Mouse (Mus musculus): ENCODE data around the gene Olfr284.
A peak's percentile ranks its signal among the peaks of the same experiment; 100 is the strongest.

The Olfr284 gene

GRCm38 (mm10) chr15:98340887-98341286, at the start of gene Olfr284:
Olfr284 (minus strand) TSS chr15:98340987.
- no peak for DNase-seq (ENCODE audit: low spot score)

DNA sequence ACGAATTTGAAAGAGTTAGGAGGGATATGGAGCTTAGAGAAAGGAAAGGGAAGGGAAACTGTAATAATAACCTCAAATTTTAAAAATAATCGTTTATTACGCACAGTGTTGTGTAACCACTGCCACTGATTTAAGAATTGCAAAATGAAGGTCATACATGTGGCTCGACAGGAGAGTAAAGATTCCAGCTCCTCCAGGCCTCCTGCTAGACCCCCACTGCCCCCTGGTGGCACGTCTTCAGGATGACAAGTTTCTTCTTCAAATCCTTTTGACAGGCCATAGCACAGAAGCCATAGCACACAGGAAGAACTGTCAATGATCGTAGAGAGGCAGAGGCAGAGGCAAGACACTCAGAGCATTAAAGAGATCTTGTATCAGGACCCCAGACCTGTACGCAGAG, 49.0 kb upstream of the Olfr284 start:
- peak; percentile 85 for DNase-seq (ENCODE audit: low spot score)

DNA sequence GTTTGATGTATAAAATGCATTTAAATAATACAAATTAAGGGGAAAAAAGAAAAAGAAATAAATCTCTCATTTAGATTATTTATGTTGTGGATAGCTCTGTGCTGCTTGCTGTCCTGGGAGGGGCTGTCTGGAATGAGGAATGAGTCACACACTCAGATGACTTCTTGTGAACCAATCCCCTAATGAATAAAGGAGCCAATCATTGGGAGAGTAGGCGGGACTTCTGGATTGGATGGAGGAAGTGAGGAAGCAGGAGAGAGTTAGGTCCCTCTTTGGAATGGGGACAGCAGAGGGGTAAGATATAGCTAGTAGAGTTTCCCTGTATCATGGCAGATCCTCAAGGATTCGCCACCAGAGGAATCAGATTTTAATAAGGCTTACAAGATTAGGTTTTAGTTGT, 46.8 kb upstream of the Olfr284 start:
- no peak for DNase-seq (ENCODE audit: low spot score)

- no peak for DNase-seq (ENCODE audit: low spot score)
Observed at GRCm38 (mm10) chr15:98380846-98381245, 40.1 kb upstream of the Olfr284 start, which contains the start of gene Olfr283. Olfr283 (minus strand) TSS chr15:98380946.

- no peak for DNase-seq (ENCODE audit: low spot score)
Observed at GRCm38 (mm10) chr15:98378209-98378608, 37.4 kb upstream of the Olfr284 start.

- no peak for DNase-seq (ENCODE audit: low spot score)
Observed at GRCm38 (mm10) chr15:98317177-98317724, 23.5 kb downstream of the Olfr284 start, which contains the start of gene Olfr285. Olfr285 (minus strand) TSS chr15:98317353.

- DNase-seq (ENCODE audit: low spot score) = no peak
Observed at GRCm38 (mm10) chr15:98315703-98316102, 25.1 kb downstream of the Olfr284 start.

GRCm38 (mm10) chr15:98295628-98296551, 44.9 kb downstream of the Olfr284 start, which contains the start of gene Zfp641:
Zfp641 (minus strand) TSS chr15:98296161.
- peak; percentile 52 for DNase-seq (ENCODE audit: low spot score)

GRCm38 (mm10) chr15:98293651-98294050, 47.1 kb downstream of the Olfr284 start:
- DNase-seq (ENCODE audit: low spot score) = no peak

All from urinary bladder, postnatal 14 days (tissue).